Mouse (Mus musculus): ENCODE data around the gene Rnpep. TPM values are rescaled to one million over a fixed set of nuclear protein-coding genes. Genes with fewer than 3 reads are reported as not detected.

Gene Rnpep
- polyA plus RNA-seq, 1 experiment from 2014 or later: 95.8 TPM

DNA sequence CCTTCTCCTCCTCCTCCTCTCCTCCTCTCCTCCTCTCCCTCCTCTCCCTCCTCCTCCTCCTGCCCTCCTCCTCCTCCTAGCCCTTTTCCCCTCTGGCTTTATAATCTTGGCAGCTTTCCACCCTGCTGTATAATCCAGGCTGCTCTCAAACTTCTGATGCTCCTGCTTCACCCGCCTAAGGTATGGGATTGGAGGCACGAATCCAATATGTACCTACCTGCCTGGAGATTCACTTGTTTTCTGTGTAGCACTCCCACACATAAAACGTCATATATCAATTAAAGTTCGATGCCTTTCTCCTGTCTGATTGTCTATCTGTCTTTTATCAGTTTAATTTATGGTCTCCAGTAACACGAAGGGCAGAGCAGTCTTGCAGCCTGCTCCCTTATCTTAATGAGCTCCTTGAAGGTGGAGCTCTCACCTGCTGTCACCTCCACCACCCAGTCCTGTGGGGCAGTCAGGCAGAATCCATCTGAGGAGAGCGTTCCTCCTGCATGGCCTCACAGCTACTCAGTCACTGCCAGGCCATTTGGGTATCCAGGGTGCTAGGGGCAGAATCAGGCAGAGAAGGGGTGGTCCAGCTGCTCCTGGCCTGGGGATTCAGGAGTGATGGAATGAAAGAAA is 58.8 kb downstream of the Rnpep start:
- Histone ChIP-seq H3K9ac (ENCODE audit: low read length) (no peak overlapping the region), H3K36me3 (ENCODE audit: control insufficient read depth, insufficient read depth, low read length) (no peaks in the 10 kb centered on the region), H3K27me3 (ENCODE audit: control insufficient read depth, insufficient read depth, low read length) (no peaks in the 10 kb centered on the region), H3K9me3 (ENCODE audit: control insufficient read depth, low read length) (no peaks in the 10 kb centered on the region), H3K4me3 (ENCODE audit: low read depth, low read length) (no peak overlapping the region), H3K4me2 (no peak overlapping the region), H3K4me1 (ENCODE audit: control insufficient read depth, insufficient read depth, low read length) (no peaks in the 10 kb centered on the region), H3K27ac (ENCODE audit: low read depth, low read length) (no peak overlapping the region)
- DNase-seq (ENCODE audit: low spot score, missing footprints) (no peak), ATAC-seq (ENCODE audit: low FRiP score) (no peak)
- WGBS: 78% methylated on average over 6 of the region's 6 CpGs

DNA sequence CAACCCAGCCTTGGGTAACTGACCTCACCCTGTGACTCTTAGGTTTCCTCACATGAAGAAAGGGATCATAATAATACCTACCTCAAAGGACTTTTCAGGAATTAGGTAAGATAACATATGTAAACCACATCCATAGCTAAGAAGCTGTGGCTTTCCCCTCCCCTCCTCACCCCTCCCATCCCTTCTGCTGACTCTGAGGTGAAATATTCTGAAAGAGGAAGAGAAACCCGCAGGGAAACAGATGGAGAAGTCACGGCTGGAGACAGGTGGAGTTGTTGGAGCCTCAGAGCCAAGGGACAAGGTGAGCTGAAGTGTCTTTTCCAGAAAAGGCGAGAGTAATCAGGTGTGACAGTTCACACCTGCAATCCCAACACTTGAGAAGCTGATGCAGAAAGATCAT is 59.7 kb downstream of the Rnpep start:
- Histone ChIP-seq H3K36me3 (ENCODE audit: control insufficient read depth, insufficient read depth, low read length) (no peaks in the 10 kb centered on the region), H3K9ac (ENCODE audit: low read length) (no peak overlapping the region), H3K9me3 (ENCODE audit: control insufficient read depth, low read length) (no peaks in the 10 kb centered on the region), H3K27me3 (ENCODE audit: control insufficient read depth, insufficient read depth, low read length) (no peaks in the 10 kb centered on the region), H3K4me1 (ENCODE audit: control insufficient read depth, insufficient read depth, low read length) (no peaks in the 10 kb centered on the region), H3K4me3 (ENCODE audit: low read depth, low read length) (no peak overlapping the region), H3K27ac (ENCODE audit: low read depth, low read length) (no peak overlapping the region), H3K4me2 (no peak overlapping the region)
- no peak for DNase-seq (ENCODE audit: low spot score, missing footprints)
- 85% methylated on average over 3 of the region's 3 CpGs for WGBS
- ATAC-seq (ENCODE audit: low FRiP score): no peak

DNA sequence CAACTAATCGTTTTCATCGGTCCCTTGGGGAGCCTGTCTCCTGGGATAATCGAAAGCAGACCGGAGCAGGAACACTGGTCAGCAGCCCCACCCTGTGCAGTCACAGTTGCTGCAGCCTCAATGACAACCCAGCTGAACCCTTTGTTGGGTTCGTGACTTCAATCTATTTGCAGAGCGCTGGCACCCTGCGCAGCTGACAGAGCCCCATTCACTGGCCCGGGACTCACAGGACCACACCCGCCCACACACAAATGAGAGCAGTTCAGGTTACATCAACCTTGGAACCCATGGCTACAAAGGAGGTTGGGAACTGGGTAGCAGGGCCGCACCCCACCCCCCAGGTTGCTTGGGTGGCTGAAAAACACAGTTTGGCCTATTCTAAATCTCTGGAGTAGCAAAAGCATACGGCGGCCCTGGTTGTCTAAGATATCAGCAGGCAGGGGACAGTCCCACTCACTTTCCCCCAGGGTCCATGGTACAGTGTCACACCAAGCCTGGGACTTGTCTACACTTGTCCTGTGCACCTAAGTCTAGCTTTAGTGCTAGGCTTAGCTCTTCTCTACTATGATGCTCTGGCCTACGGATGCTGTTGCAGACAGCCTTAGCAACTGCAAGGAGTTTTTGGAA is 66.2 kb downstream of the Rnpep start:
- H3K27ac ChIP-seq (ENCODE audit: low read depth, low read length): no peak overlapping the region
- no peaks in the 10 kb centered on the region for H3K9me3 ChIP-seq (ENCODE audit: control insufficient read depth, low read length)
- H3K36me3 ChIP-seq (ENCODE audit: control insufficient read depth, insufficient read depth, low read length): no peaks in the 10 kb centered on the region
- DNase-seq (ENCODE audit: low spot score, missing footprints) (no peak), ATAC-seq (ENCODE audit: low FRiP score) (no peak)
- H3K4me3 ChIP-seq (ENCODE audit: low read depth, low read length): no peak overlapping the region
- H3K4me1 ChIP-seq (ENCODE audit: control insufficient read depth, insufficient read depth, low read length): no peaks in the 10 kb centered on the region
- no peak overlapping the region for H3K9ac ChIP-seq (ENCODE audit: low read length)
- H3K27me3 ChIP-seq (ENCODE audit: control insufficient read depth, insufficient read depth, low read length): no peaks in the 10 kb centered on the region
- 51% methylated on average over 13 of the region's 13 CpGs for WGBS
- H3K4me2 ChIP-seq: no peak overlapping the region

DNA sequence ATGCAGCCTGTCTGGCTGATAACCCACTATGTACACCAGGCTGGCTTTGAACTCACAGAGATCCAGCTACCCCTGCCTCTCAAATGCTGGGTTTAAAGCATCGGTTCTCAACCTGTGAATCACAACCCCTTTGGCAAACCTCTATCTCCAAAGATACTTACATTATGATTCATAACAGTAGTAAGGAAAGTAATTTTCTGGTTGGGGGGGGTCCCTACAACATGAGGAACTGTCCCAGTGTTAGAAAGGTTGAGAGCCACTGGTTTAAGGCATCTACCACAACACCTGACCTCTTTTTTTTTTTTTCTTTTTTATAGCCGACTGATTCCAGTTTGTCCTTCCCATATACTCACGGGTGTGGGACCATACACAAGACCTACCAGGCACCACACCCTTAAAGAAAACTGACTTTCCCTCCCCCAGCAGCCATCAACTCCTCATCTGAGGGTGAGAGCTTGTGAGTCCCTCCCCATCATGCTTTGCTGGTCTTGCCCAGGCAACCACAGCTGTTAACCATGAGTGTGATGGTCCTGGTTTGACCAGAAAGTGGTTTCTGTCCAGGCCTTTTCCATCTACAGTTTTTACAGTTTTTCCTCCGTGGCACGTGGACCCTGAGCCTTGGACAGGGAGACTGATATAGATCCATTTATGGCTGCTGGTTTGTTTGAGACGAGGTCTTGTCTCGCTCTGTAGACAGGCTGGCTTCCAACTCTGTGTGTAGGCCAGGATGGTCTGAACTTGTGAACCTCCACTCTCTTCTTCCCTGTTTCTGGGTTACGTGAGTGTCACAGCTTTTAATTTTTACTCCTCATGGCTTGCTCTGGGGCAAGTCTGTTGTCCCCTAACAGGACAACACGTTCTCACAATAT is 69.9 kb downstream of the Rnpep start:
- 92% methylated on average over 9 of the region's 9 CpGs for WGBS
- no peak overlapping the region for H3K4me3 ChIP-seq (ENCODE audit: low read depth, low read length)
- no peaks in the 10 kb centered on the region for H3K9me3 ChIP-seq (ENCODE audit: control insufficient read depth, low read length)
- no peak for DNase-seq (ENCODE audit: low spot score, missing footprints)
- H3K4me2 ChIP-seq: no peak overlapping the region
- H3K9ac ChIP-seq (ENCODE audit: low read length): no peak overlapping the region
- ATAC-seq (ENCODE audit: low FRiP score): no peak
- no peaks in the 10 kb centered on the region for H3K4me1 ChIP-seq (ENCODE audit: control insufficient read depth, insufficient read depth, low read length)
- no peaks in the 10 kb centered on the region for H3K36me3 ChIP-seq (ENCODE audit: control insufficient read depth, insufficient read depth, low read length)
- no peaks in the 10 kb centered on the region for H3K27me3 ChIP-seq (ENCODE audit: control insufficient read depth, insufficient read depth, low read length)
- no peak overlapping the region for H3K27ac ChIP-seq (ENCODE audit: low read depth, low read length)

Other genes with a start within 250 kb of the Rnpep start
- gene Lgr6, start 178.8 kb downstream of the Rnpep start, polyA plus RNA-seq (2014; fragmentation: Nextera tagmentation; extraction: Ambion mirVana): 0.12 and 0.15 TPM in 2 replicates
- 1.4 and 1.6 TPM in 2 replicates for gene Ptpn7, start 151.4 kb downstream of the Rnpep start, polyA plus RNA-seq (2014; fragmentation: Nextera tagmentation; extraction: Ambion mirVana)
- gene Arl8a, start 137.3 kb downstream of the Rnpep start, polyA plus RNA-seq (2014; fragmentation: Nextera tagmentation; extraction: Ambion mirVana): 61.3 and 72.2 TPM in 2 replicates
- gene Gpr37l1, start 116.4 kb downstream of the Rnpep start, polyA plus RNA-seq (2014; fragmentation: Nextera tagmentation; extraction: Ambion mirVana): not detected in 2 replicates
- 0.21 and 0.42 TPM in 2 replicates for gene Elf3, start 25.5 kb downstream of the Rnpep start, polyA plus RNA-seq (2014; fragmentation: Nextera tagmentation; extraction: Ambion mirVana)
- gene Timm17a, start 29.7 kb upstream of the Rnpep start, polyA plus RNA-seq (2014; fragmentation: Nextera tagmentation; extraction: Ambion mirVana): 177 and 180 TPM in 2 replicates
- gene Lmod1, start 40.7 kb upstream of the Rnpep start, polyA plus RNA-seq (2014; fragmentation: Nextera tagmentation; extraction: Ambion mirVana): 0.39 and 0.81 TPM in 2 replicates
- gene Shisa4, start 91.2 kb upstream of the Rnpep start, polyA plus RNA-seq (2014; fragmentation: Nextera tagmentation; extraction: Ambion mirVana): 46.5 and 47.2 TPM in 2 replicates
- gene Ipo9, start 146.4 kb upstream of the Rnpep start, polyA plus RNA-seq (2014; fragmentation: Nextera tagmentation; extraction: Ambion mirVana): 167 and 188 TPM in 2 replicates